Mouse (Mus musculus) embryonic facial prominence, embryonic 12.5 days (tissue): ENCODE results near the gene Actr3. TPM values are rescaled to one million over a fixed set of nuclear protein-coding genes. Genes with fewer than 3 reads are reported as not detected.

Experiments
- ATAC-seq: fragments of 200-750 bp; cut with Nextera tagmentation; 2 replicates; pipeline ENCODE4 v1.8.0; 2017; ENCODE audit not compliant: insufficient number of reproducible peaks, insufficient read depth, low FRiP score, low TSS enrichment
- H3K27ac ChIP-seq: fragments of 300-500 bp; sonication (generic); 2 replicates; pipeline ENCODE4 v1.5.1; 2016; ENCODE audit warnings: mild to moderate bottlenecking
- H3K27me3 ChIP-seq: fragments of 300-500 bp; sonication (generic); 2 replicates; pipeline ENCODE4 v1.6.1; 2016; ENCODE audit warnings: mild to moderate bottlenecking, moderate library complexity
- H3K36me3 ChIP-seq: fragments of 300-500 bp; sonication (generic); 2 replicates; pipeline ENCODE4 v1.6.1; 2016; ENCODE audit warnings: mild to moderate bottlenecking
- H3K4me1 ChIP-seq: fragments of 300-500 bp; sonication (generic); 2 replicates; pipeline ENCODE4 v1.6.1; 2016
- H3K4me2 ChIP-seq: fragments of 300-500 bp; sonication (generic); replicated peaks from 2 replicates; pipeline ENCODE4 v1.6.1; 2016; ENCODE audit warnings: mild to moderate bottlenecking, moderate library complexity
- H3K4me3 ChIP-seq: fragments of 300-500 bp; sonication (generic); 2 replicates; pipeline ENCODE4 v1.5.1; 2016; ENCODE audit warnings: mild to moderate bottlenecking
- H3K9ac ChIP-seq: fragments of 300-500 bp; sonication (generic); 2 replicates; pipeline ENCODE4 v1.6.1; 2016; ENCODE audit warnings: mild to moderate bottlenecking, moderate library complexity
- H3K9me3 ChIP-seq: fragments of 300-500 bp; sonication (generic); 2 replicates; pipeline ENCODE4 v1.6.1; 2016; ENCODE audit warnings: mild to moderate bottlenecking, moderate library complexity
- WGBS: fragments of 180-500 bp; shearing (Covaris S2); methylation state at CpG from one replicate; pipeline ENCODE4 v1.1.7; 2016; 5-methylcytosine and 5-hydroxymethylcytosine counted together
- polyA plus RNA-seq: library from polyadenylated mRNA; unstranded; fragments of >200 nt; fragmentation: Nextera tagmentation; extraction: Ambion mirVana; gene quantifications from 2 replicates; pipeline ENCODE4 v1.2.1, GENCODE M21; 2016

Actr3 gene
- 227 and 243 TPM in 2 replicates for polyA plus RNA-seq

DNA sequence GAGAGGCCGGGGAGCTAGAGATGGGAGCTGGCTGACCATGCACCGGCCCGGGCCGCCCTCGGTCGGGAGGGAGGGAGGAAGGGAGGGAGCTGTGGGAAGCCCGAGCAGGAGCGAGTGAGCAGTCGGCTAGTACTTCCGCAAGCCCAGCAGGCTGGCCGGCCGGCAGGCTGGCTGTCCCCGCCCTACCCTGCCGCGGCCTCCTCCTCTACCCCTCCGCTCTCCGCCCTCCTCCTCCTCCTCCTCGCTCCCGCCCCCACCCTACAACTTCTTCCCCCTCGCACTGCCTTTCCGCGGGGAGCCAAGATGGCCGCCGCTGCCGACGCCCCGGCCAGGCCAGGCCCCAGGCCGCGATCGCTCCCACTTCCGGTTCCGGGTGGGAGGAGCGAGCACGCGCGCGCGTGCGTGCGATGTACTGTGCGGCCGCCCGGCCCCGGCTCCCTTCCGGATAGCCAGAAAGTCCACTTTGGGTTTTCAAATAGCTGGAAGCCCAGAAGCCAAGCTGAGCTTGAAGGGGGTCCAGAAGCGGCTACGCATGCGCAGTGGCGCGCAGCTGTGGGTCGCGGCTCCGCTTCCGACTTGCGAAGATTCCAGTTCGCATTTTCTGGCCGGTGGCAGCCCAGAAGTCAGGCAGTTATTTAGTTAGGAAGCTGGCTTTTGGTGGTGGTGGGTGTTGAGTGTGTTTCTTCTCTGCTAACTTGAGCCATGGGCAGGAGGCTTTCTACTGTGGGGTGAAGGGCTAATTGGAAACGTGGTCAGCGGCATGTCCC lies at the start of gene Actr3:
Actr3 (minus strand) TSS at position 359 of the 767 bp plus-strand sequence.
- H3K27ac ChIP-seq = peak within 1 kb of the TSS; percentile 98
- peak; percentile 96 for ATAC-seq
- WGBS = under 1% methylated on average over 39 of the region's 59 CpGs

DNA sequence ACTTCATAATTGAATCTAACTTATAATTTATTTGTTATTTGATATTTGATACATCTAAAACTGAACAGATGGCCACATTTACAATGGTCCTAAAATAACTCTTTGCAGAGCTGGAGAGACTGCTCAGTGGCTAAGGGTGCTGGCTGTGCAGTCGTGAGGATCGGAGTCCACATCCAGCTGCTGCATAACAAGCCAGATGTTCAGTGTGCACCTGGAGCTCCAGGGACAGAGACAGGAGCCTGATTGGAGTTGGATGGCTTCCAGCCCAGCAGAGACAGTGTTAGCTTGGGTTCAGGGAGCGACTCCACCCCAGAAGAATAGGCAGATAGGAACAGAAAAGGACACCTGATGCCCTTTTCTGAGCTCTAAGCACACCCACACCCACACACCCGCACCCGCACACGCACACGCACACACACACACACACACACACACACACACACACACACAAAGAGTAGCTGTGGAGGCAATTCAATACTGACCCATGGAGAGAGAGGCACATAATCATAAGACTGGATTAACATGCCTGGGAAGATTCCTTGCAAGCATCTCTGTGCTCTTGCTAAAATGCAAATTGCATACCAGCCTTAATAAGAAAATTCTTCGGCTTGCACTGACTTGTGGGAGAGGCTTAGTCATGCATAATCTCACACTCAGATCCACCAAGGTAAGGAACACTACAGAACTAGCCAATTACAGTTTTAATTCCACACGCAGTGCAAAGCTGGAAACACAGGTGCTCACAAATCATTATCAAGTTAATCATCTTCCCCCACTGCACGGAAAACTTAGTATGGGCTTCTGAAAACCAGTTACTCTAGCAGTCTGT lies 47.1 kb upstream of the Actr3 start:
- ATAC-seq = 0 out of 2 replicates have a peak, but pooled peaks have one; percentile 47
- no peak overlapping the region for H3K4me2 ChIP-seq
- no peaks in the 10 kb centered on the region for H3K36me3 ChIP-seq
- H3K27me3 ChIP-seq = no peaks in the 10 kb centered on the region
- H3K4me1 ChIP-seq = peaks cover 8% of the 10 kb centered on the region
- H3K4me3 ChIP-seq = no peak overlapping the region
- H3K9ac ChIP-seq = no peak overlapping the region
- no peak overlapping the region for H3K27ac ChIP-seq
- no peaks in the 10 kb centered on the region for H3K9me3 ChIP-seq
- 64% methylated on average over 10 of the region's 10 CpGs for WGBS

More for the DNA sequence above, at the start of gene Actr3:
- no peaks in the 10 kb centered on the region for H3K27me3 ChIP-seq
- H3K9me3 ChIP-seq = no peaks in the 10 kb centered on the region
- H3K4me1 ChIP-seq = peaks cover 4% of the 10 kb centered on the region; the same call in 1 of the 2 replicates
- H3K4me3 ChIP-seq = peak within 1 kb of the TSS; percentile 83
- H3K4me2 ChIP-seq = peak within 1 kb of the TSS; percentile 56
- no peaks in the 10 kb centered on the region for H3K36me3 ChIP-seq
- H3K9ac ChIP-seq = peak within 1 kb of the TSS; percentile 88

DNA sequence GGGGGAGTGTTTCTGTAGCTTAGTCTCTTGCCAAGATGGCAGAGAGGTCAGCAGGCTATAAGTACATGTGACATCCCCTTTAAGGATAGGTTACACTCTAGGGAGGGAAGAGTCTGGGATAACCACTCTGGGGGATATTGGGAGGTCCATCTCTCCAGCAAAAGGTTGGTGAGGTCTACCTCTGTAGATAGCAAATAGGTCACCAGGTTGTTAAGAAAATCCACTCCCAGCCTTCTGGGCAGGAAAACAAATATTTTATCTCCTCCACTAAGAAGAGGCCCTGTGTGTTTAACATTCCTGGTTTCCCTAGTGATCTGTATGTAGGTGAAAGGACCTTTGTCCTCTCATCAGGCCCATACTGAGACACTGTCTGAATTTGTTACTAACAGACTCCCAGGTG lies 46.3 kb upstream of the Actr3 start:
- ATAC-seq = 0 out of 2 replicates have a peak, but pooled peaks have one; percentile 15
- Histone ChIP-seq H3K4me2 (no peak overlapping the region), H3K9me3 (no peaks in the 10 kb centered on the region), H3K27me3 (no peaks in the 10 kb centered on the region), H3K4me1 (peaks cover 12% of the 10 kb centered on the region), H3K9ac (no peak overlapping the region), H3K4me3 (no peak overlapping the region), H3K36me3 (no peaks in the 10 kb centered on the region), H3K27ac (no peak overlapping the region)

DNA sequence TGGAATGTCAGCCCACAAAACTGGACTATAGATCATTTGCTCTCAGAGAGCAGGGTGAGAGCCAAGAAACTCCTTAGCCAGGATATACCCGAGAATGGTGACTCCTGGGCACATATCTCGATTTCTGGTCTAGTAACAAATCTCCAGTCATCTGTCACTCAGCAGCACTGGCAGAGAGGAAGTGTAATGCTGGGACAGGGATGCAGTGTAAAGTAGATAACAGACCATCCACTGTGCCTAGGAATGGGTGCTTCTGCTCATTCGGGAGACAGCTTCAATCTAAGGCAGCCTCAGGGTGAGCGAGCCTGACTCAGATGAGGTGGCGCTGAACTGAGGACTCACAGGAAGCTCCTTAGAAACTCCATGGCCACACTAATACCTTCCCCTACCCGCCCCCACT lies 43.1 kb upstream of the Actr3 start:
- no peak for ATAC-seq
- no peak overlapping the region for H3K4me2 ChIP-seq
- no peak overlapping the region for H3K9ac ChIP-seq
- no peak overlapping the region for H3K27ac ChIP-seq
- no peaks in the 10 kb centered on the region for H3K27me3 ChIP-seq
- 80% methylated on average over 6 of the region's 6 CpGs for WGBS
- H3K36me3 ChIP-seq = no peaks in the 10 kb centered on the region
- no peak overlapping the region for H3K4me3 ChIP-seq
- no peaks in the 10 kb centered on the region for H3K9me3 ChIP-seq
- H3K4me1 ChIP-seq = peaks cover 12% of the 10 kb centered on the region

DNA sequence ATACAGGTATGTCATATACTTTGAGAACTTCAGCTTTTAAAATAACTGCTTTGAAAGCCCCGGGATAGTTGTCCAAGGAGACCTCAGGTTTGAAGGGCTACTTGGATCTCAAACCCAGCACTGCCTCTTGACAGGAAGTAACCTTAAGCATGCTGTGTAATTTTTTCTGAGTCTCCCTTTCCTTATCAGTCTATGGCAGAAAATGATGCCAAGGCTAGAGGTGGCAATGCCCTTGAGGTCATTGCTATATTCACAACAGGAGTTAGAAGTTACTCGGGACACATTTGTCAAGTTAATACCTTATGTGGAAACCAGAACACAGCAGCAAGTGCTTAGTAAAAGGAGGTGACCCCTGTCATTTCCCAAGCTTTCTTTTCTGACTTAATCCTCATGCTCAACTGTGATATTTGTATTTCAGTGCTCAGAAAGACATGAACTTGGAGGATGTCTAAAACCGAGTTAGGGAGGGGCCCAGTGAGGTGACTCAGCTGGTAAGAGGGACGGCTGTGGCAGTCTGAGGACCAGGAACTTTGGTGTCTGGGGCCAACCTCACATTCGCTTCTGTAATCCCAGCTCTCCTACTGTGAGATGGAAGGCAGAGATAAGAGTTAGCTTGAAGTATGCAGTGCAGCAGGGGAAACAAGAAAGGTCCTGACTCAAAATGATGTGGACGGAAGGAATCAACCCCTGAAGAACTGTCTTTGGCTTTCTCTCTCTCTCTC lies 40.6 kb upstream of the Actr3 start:
- WGBS = 65% methylated on average over 6 of the region's 6 CpGs
- Histone ChIP-seq H3K27ac (no peak overlapping the region), H3K4me1 (0 out of 2 replicates have a peak, but pooled peaks cover 4% of the 10 kb centered on the region)

DNA sequence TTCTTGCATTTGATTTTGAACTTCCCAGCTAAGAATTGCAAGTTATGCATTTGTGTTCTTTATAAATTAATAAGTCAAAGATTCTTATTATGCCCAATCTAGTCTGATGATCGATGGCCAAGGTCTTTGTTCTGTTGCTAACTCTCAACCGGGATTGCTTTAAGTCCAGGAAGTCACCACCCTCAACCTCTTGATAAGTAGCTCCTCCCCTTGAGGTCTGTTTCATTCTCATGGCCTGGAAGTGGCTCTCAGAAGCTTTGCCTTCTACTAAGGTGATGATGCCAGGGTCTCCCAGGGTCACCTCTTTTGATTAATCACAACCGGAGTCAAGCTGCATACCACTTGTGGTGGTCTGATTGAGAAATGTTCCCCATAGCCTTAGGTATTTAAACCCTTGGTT lies 38.3 kb upstream of the Actr3 start:
- 90% methylated on average over 3 of the region's 3 CpGs for WGBS
- H3K9ac ChIP-seq = no peak overlapping the region
- H3K4me1 ChIP-seq = 0 out of 2 replicates have a peak, but pooled peaks cover 4% of the 10 kb centered on the region
- H3K9me3 ChIP-seq = no peaks in the 10 kb centered on the region
- H3K27me3 ChIP-seq = no peaks in the 10 kb centered on the region
- no peak overlapping the region for H3K4me3 ChIP-seq
- no peaks in the 10 kb centered on the region for H3K36me3 ChIP-seq
- H3K4me2 ChIP-seq = no peak overlapping the region
- ATAC-seq = no peak
- H3K27ac ChIP-seq = no peak overlapping the region

More for the DNA sequence above, 40.6 kb upstream of the Actr3 start:
- H3K9ac ChIP-seq = no peak overlapping the region
- H3K27me3 ChIP-seq = no peaks in the 10 kb centered on the region
- H3K4me3 ChIP-seq = no peak overlapping the region
- no peaks in the 10 kb centered on the region for H3K9me3 ChIP-seq
- H3K36me3 ChIP-seq = no peaks in the 10 kb centered on the region
- ATAC-seq = no peak
- H3K4me2 ChIP-seq = no peak overlapping the region

DNA sequence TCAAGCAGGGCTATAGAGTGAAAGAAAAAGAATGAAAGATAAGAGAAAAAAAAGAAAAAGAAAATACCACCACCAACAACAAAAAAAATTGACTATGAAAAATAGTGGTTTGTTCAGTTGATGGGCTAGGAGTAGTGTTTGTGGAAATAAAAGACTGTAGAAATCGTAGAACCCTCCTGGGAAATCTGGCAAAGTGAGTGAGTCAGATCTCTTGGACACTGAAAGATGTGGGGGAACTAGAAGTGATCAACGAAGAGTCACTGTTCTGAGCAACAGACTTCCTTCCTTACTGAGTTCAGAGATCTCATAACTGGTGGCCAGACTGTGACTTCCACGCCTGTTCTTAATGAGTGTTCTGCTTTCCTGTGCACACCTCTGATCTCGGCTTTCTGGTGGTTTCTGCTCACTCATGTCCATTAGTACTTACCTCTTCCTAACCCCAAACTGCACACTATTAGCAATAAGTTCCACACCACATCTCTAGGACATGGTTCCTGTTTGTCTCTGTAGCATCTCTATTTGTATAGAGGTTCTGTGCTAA lies 37.7 kb upstream of the Actr3 start:
- Histone ChIP-seq H3K27ac (no peak overlapping the region), H3K9me3 (no peaks in the 10 kb centered on the region), H3K27me3 (no peaks in the 10 kb centered on the region), H3K4me1 (0 out of 2 replicates have a peak, but pooled peaks cover 4% of the 10 kb centered on the region), H3K36me3 (no peaks in the 10 kb centered on the region), H3K4me3 (no peak overlapping the region), H3K9ac (no peak overlapping the region), H3K4me2 (no peak overlapping the region)
- 76% methylated on average over 4 of the region's 4 CpGs for WGBS
- ATAC-seq = no peak

DNA sequence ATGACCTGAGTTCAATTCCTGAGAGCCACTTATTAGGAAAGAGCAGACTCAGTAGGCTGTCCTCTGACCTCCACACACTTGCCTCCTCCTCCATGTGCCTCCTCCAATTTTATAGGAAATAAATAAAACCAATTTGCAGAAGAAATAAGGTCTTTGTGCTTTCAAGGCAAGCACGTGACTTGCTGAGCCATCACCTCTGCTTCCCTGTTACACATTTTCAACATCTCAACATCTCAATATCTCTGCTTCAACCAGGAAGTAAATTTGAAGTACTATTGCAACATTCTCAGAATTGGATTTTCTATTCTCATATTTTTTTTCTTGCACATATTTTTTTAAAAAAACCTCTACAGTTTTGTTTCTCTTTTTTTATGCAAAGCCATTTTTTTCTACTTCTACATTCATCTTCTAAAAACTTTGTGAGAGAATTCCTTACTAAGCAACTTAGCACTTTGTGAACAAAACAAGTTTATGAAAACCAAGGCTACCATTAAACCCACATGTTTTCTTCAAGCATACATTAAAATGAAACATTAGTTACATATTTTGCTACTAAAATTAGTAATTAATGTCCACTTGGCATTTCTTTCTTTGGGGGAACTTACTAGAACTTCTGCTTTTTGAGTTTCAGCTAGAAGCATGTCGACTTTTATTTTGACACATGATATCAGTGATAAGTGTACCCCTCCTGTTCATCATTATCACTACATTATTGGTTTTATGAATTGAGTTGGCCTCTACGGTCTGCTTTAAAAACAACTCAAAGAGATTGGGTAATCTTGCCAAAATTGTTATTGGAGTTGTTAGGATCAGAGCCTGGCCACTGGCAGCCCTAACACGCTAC lies 35.5 kb upstream of the Actr3 start:
- H3K27ac ChIP-seq = no peak overlapping the region
- 81% methylated on average over 4 of the region's 4 CpGs for WGBS
- H3K4me1 ChIP-seq = no peaks in the 10 kb centered on the region
- no peak overlapping the region for H3K4me3 ChIP-seq
- H3K4me2 ChIP-seq = no peak overlapping the region
- no peaks in the 10 kb centered on the region for H3K27me3 ChIP-seq
- no peaks in the 10 kb centered on the region for H3K36me3 ChIP-seq
- no peak for ATAC-seq
- H3K9ac ChIP-seq = no peak overlapping the region
- H3K9me3 ChIP-seq = no peaks in the 10 kb centered on the region

DNA sequence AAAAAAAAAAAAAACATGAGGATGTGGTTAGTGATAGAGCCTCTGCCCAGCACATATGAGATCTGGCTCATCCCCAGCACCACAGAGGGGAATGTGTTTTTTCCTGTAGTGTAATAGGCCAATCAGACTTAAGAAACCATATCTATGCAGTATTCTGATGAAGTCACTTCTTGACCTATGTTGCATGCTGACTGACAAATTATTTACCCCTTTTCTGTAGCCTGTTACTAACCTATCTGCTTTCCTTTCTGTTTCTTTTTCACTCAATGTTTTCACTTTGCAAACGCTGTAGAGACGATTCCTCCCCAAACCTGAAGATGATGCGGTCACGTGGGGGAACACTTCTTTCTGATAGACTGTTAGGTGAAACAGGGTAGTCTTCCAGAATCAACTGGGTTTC lies 32.4 kb upstream of the Actr3 start:
- no peak overlapping the region for H3K4me3 ChIP-seq
- H3K4me1 ChIP-seq = no peaks in the 10 kb centered on the region
- no peaks in the 10 kb centered on the region for H3K9me3 ChIP-seq
- 92% methylated on average over 4 of the region's 4 CpGs for WGBS
- no peaks in the 10 kb centered on the region for H3K27me3 ChIP-seq
- no peak overlapping the region for H3K4me2 ChIP-seq
- H3K9ac ChIP-seq = no peak overlapping the region
- H3K27ac ChIP-seq = no peak overlapping the region
- no peaks in the 10 kb centered on the region for H3K36me3 ChIP-seq
- ATAC-seq = no peak

DNA sequence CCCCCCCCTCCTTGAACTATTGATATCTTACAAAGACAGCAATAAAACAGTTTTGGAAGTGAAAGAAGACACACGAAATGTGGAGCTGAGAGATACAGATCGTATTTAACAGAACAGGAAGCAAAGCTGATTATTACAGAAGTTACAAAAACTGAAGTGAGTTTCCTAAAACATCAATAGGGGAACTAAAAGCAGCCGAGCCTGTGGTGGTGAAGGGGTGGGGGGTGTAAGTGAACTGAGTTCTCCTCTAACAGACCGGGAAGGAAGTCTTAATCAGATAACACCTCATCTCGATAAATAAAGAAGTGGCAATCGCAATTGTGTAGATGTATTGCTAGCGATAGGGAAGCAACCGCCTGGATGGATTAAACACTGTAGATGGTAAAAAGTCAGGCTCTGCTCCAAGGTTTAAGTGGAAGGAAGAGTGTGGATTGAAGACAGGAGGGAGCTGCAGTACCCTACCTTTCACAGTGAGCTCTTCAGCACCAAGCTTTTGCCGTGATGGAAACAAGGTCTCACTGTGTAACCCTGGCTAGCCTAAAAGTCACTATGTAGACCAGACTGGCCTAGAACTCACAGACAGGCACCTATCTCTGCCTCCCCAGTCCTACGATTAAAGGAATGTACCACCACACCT lies 31.2 kb upstream of the Actr3 start:
- WGBS = 77% methylated on average over 10 of the region's 10 CpGs
- no peak for ATAC-seq
- Histone ChIP-seq H3K4me3 (no peak overlapping the region), H3K9ac (no peak overlapping the region), H3K4me1 (no peaks in the 10 kb centered on the region), H3K27ac (no peak overlapping the region), H3K36me3 (no peaks in the 10 kb centered on the region), H3K27me3 (no peaks in the 10 kb centered on the region), H3K9me3 (no peaks in the 10 kb centered on the region), H3K4me2 (no peak overlapping the region)
